Mouse (Mus musculus) liver, postnatal 0 days (tissue): ENCODE measurements around the gene Nacc1.

Experiments used
- CTCF ChIP-seq: sonication (generic); IDR thresholded peaks from 2 replicates; pipeline ENCODE4 v1.5.1; 2016; ENCODE audit warnings: antibody characterized with exemption, low read depth
- EP300 ChIP-seq: IDR thresholded peaks from 2 replicates; pipeline ENCODE4 v1.6.1; 2016; ENCODE audit warnings: antibody characterized with exemption, low read depth, mild to moderate bottlenecking

- no peak for TF ChIP-seq CTCF
- no peak for TF ChIP-seq EP300
These were observed 5.4 kb downstream of the Nacc1 start for GRCm38 (mm10) chr8:84682257-84682656.
